Mouse (Mus musculus) induced T-regulatory cell, adult 2 months (primary cell): ENCODE measurements around the gene Rpl11.
"Not testable (repeated sequence)": the region's sequence is repeated elsewhere in the genome, so short reads cannot be mapped to it uniquely, and the experiment has no call there.

Experiments used
- DNase-seq: peaks from one replicate; pipeline ENCODE4 v3.0.0-alpha.2; 2012; ENCODE audit warnings: low read depth

The Rpl11 gene

GRCm38 (mm10) chr4:135980223-135980622, 73.0 kb downstream of the Rpl11 start:
- not testable (repeated sequence) for DNase-seq
